29 mouse cellular contexts compared by ENCODE assay signal in genomic region chr19:29341029-29341428, GRCm38 (mm10). TPM values are rescaled to one million over a fixed set of nuclear protein-coding genes. Genes with fewer than 3 reads are reported as not detected.
DNase-seq lines count a peak whose midpoint lies in the region; ATAC-seq and TF ChIP-seq lines count a peak whose summit lies in the region.
"Had no signal": no experiment of that assay in that cellular context is flagged by ENCODE, and none has a peak within 500 bp of the region (broad histone marks: within the 10 kb centered on the region; RNA-seq: fewer than 3 reads in every experiment).

No protein-coding gene starts in this region.

- peak; percentile 56 for DNase-seq in 3T3-L1 (ENCODE audit: low read depth, low spot score)
- peak; percentile 85 for DNase-seq in Muller cell, postnatal 12 days (ENCODE audit: inconsistent ontology term)
- DNase-seq in left cerebral cortex, adult 8-10 months (ENCODE audit: low spot score in 2 of 2) = no peak
- DNase-seq in testis, postnatal 14 days (ENCODE audit: low spot score) = no peak
- DNase-seq in left cerebral cortex, adult 2 months (ENCODE audit: extremely low spot score in 1 of 2, low spot score in 2 of 2) = no peak
- no peak for DNase-seq in cerebellum, adult 9-11 months
- DNase-seq: adrenal gland, postnatal 10 days; adrenal gland, postnatal 25 days; B cell, adult 2 months; cerebellum, adult 11 months; cerebellum, adult 18-20 months; cerebellum, adult 9-10 months; cerebellum, postnatal 14 days; cerebellum, postnatal 36 days; embryo, embryonic 11 days had no signal

- H3K27ac ChIP-seq in left cerebral cortex, adult 2 months = no peak overlapping the region
- H3K27ac ChIP-seq: embryonic facial prominence, embryonic 13.5 days; embryonic facial prominence, embryonic 15.5 days; forebrain, embryonic 10.5 days; forebrain, embryonic 12.5 days had no signal

- H3K4me3 ChIP-seq in left cerebral cortex, adult 2 months = no peak overlapping the region
- H3K4me3 ChIP-seq: embryonic facial prominence, embryonic 13.5 days; embryonic facial prominence, embryonic 15.5 days; erythroblast, embryonic 14.5 days; forebrain, embryonic 10.5 days; forebrain, embryonic 12.5 days had no signal

- intact Hi-C loops in left cerebral cortex, adult 2 months (cut with DNase I) = no loop called here

- TF ChIP-seq CTCF in left cerebral cortex, adult 2 months (IDR thresholded peaks at IDR 0.05) = no peak

- peak; percentile 46; the same call in 1 of the 2 replicates for ATAC-seq in granulocyte monocyte progenitor cell, adult 5-6 weeks (replicated peaks; ENCODE audit: poor library complexity, severe bottlenecking)
- ATAC-seq: activated CD4-positive, CD25-positive, alpha-beta regulatory T cell, adult 4 months; CD4-positive, CD25-positive, alpha-beta regulatory T cell, adult 4 months; forebrain, embryonic 14.5 days; forebrain, embryonic 16.5 days had no signal

RNA-seq across cellular contexts. Expression of gene Rln1, which starts 6.6 kb away (rescaled TPM):
- not detected in 2 replicates for total RNA-seq in granulocyte monocyte progenitor cell, adult 5-6 weeks (2014; fragmentation: Nextera tagmentation)
- not detected in 2 replicates for total RNA-seq in granulocyte monocyte progenitor cell, adult 5-6 weeks (2017)
- total RNA-seq in left cerebral cortex, adult 8-10 months (2022) = 1 to 10 TPM in 3 of 4 experiments, under 1 TPM in 1; 0.40 to 3.3 (median 1.4) TPM
- 1 to 10 TPM; 1.4 to 1.7 TPM for total RNA-seq in left cerebral cortex, adult 2 months (2021)
- total RNA-seq: adrenal gland, adult 18-20 months; adrenal gland, postnatal 10 days; adrenal gland, postnatal 25 days; adrenal gland, postnatal 4 days; CH12.LX; common myeloid progenitor, adult 5-6 weeks had no signal

RNA-seq across cellular contexts. Expression of gene Insl6, which starts 15.9 kb away (rescaled TPM):
- 5.6 TPM in 1 of 2 replicates, not detected in the other for total RNA-seq in granulocyte monocyte progenitor cell, adult 5-6 weeks (2014; fragmentation: Nextera tagmentation)
- 0.47 and 3.8 TPM in 2 replicates for total RNA-seq in granulocyte monocyte progenitor cell, adult 5-6 weeks (2017)
- 1 to 10 TPM in 1 of 4 experiments, under 1 TPM in 1, not detected in 2; 0.57 to 1.4 TPM for total RNA-seq in left cerebral cortex, adult 8-10 months (2022)
- total RNA-seq in left cerebral cortex, adult 2 months (2021) = under 1 TPM in 1 of 2 experiments, not detected in 1; 0.54 TPM

RNA-seq across cellular contexts. Expression of gene Plgrkt, which starts 26.2 kb away (rescaled TPM):
- 90.3 and 93.3 TPM in 2 replicates for total RNA-seq in granulocyte monocyte progenitor cell, adult 5-6 weeks (2014; fragmentation: Nextera tagmentation)
- total RNA-seq in granulocyte monocyte progenitor cell, adult 5-6 weeks (2017) = 49.2 and 53.6 TPM in 2 replicates
- 10 to 100 TPM; 22.4 to 36.2 (median 26.7) TPM for total RNA-seq in left cerebral cortex, adult 8-10 months (2022)
- total RNA-seq in left cerebral cortex, adult 2 months (2021) = 10 to 100 TPM; 27.6 to 29.3 TPM

RNA-seq across cellular contexts. Expression of gene Cd274, which starts 26.2 kb away (rescaled TPM):
- total RNA-seq in granulocyte monocyte progenitor cell, adult 5-6 weeks (2014; fragmentation: Nextera tagmentation) = 4.9 and 9.2 TPM in 2 replicates
- total RNA-seq in granulocyte monocyte progenitor cell, adult 5-6 weeks (2017) = 5.3 TPM in 2 replicates
- 1 to 10 TPM; 1.6 to 3.4 (median 2.2) TPM for total RNA-seq in left cerebral cortex, adult 8-10 months (2022)
- 1 to 10 TPM in 1 of 2 experiments, under 1 TPM in 1; 0.89 to 1.3 TPM for total RNA-seq in left cerebral cortex, adult 2 months (2021)

Comparison
In these comparisons a context has a peak if more than half of its experiments do, and no peak if none do; other contexts are left out.
1. DNase-seq: peak in 3T3-L1 (single experiment) and Muller cell, postnatal 12 days (single experiment); none in left cerebral cortex, adult 8-10 months (0 of 2), testis, postnatal 14 days (single experiment), left cerebral cortex, adult 2 months (0 of 2) and cerebellum, adult 9-11 months (single experiment).